Mouse (Mus musculus): Measurements from ENCODE around the gene Laptm4a.

The Laptm4a gene

GRCm38 (mm10) chr12:8921394-8922368 lies at the start of gene Laptm4a:
TSS of gene Laptm4a (plus strand) at chr12:8921664.
- CTCF ChIA-PET: no interaction called here

DNA sequence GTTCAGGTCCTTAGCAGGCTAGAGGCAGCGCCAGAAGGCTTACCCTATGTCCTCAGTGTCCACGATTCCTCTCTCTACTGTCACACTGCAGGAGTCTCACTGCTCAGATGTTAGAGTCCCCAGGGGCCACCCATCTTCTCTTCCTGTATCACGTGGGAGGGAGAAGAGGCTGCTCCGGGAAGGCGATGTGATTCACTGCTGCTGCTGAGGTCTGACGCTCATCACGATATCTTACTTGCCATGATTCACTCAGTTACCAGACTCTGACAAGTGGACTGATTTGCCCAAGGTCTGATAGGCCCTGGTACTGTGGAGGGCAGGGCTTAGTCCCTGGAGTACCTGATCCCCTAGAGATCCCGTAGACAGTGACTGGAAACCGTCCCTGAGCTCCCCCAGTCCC lies 45.9 kb upstream of the Laptm4a start:
- CTCF ChIA-PET: no interaction called here

DNA sequence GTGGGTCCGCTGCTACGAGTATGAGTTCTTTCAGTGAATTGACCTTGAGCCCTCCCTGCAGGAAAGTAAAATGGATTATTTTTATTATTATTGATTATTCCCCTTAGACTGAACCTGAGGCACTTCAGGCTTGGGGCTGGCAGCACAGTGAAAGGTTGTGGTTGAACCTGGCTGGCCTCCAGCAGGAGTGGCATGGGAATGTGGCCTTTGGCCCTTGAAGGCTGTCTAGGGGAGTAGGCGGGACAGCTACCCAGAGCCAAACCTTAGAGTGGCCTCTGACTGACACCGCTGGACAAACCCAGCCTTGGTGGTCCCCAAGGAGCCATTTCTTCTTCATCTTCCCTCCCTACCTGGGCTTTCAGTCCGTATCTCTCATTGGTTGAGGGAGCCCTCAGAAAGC lies 44.6 kb upstream of the Laptm4a start:
- CTCF ChIA-PET: no interaction called here

DNA sequence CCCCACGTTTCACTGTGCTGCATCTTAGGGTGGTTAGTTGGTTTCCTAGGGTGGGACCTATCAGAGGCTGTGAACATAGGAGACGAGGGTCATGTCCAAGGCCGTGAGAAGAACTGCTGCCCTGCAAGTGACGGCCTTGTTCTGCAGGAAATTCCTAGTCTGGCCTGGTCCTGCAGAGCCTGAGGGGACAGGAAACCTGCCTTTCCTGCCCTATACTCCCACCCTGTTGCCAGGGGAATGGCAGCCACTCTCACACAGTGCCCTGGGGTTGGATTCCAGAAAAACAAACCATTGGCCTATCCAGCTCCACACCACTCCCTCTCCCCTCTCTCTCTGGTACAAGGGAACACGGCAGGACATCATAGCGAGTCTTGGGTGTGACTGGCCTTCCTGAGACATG lies 44.1 kb upstream of the Laptm4a start:
- CTCF ChIA-PET: no interaction called here

DNA sequence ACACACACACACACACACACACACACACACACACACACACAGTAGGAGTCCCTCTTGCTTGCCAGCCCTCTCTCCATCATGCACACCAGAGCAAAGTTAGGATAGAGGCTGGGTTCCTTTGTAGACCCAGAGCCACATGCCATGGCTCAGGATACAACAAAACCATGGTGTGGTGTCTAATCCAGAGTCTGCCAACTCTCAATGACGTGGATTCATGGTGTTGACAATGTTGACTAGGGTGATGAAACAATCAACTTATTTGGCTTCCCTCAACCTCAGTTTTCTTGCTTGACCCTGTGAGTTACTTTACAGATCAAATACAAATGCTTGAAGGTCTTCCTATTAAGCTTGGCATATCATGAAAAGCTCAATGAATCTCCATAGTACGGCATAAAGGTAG lies 42.7 kb upstream of the Laptm4a start:
- CTCF ChIA-PET: interaction anchor here (0.9 kb wide), 1 partner anchor 35 kb away, joined by 11 read pairs; no protein-coding TSS in a partner anchor

DNA sequence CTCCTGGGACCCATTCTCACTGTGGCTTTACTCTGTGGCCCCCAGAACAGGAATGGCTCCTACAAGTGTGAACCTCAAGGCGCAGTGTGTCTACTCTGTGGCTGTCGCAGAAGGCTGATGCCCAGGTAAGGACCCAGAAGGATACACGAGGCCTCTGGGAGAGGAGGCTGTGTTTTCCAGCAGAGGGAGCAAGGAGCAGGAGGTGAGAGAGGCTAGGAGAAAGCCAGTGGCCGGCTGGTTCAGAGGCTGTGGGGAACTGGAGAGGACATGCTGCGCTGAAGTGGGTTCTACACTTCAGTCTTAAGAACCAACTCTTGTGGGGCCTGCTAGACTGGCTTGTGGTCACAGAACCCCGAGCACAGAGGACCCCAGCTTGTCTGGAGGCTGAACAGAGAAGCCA lies 42.1 kb upstream of the Laptm4a start:
- CTCF ChIA-PET: interaction anchor here (0.9 kb wide), 1 partner anchor 35 kb away, joined by 11 read pairs; no protein-coding TSS in a partner anchor

DNA sequence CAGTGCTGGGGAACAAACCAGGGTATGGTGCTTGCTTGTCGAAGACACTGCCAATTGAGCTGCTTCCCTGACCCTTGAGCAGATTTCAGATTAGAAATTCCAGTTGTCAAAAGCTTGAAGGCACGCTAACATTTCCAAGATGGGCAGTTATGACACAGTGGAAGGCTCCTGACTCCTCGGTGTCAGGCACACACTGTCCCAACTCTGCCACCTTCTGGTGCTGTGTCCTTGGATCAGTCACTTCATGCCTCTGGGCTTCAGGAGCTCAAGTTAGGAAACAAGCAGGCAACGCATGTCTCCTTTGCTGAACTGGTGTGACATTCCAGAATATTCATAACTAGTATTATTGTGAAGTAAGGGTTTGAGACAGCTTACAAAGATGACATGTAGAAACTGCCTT lies 39.7 kb upstream of the Laptm4a start:
- CTCF ChIA-PET: no interaction called here

- CTCF ChIA-PET: no interaction called here
These were observed 39.1 kb upstream of the Laptm4a start for GRCm38 (mm10) chr12:8882376-8882775.

- CTCF ChIA-PET: interaction anchor here (1.0 kb wide), 1 partner anchor 16 kb away, joined by 3 read pairs; no protein-coding TSS in a partner anchor
These were observed 36.9 kb upstream of the Laptm4a start for GRCm38 (mm10) chr12:8884426-8885145.

DNA sequence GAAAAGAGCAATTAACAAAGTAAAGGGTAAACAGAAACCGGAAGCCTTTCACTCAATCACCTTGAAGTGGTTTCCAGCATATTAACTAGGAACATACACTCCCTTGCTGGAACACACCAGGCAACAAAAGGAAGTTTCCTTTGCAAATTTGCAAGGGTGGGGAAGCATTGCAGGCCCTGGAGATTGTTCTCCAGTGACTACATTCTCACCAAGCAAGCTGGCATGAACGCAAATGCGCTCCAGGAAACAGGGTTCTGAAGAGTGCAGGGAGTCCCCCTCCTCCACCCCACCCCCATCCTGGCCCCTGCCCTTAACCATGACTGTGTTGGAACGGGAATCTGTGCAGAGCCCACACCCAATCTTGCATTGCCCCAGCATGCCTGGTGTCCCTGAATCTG lies 36.3 kb upstream of the Laptm4a start:
- CTCF ChIA-PET: no interaction called here

DNA sequence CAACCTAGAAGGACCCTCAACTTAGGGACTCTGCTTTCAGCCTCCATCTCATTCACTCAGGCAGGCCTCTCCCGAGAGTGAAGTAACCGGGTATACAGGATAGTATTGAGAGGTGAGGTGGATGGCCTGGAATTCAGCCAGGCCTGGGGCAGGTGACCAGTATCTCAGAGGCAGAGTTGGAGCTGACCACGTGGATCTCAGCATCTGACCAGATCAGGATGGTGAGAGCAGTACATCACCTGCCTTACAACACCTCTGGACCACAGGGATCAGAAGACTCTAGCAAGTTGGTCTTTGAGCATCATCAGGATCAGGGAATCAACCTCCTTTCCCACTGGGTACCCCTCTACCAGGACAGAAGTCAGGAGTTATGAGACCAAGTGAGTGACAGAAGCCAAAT lies 35.5 kb upstream of the Laptm4a start:
- CTCF ChIA-PET: no interaction called here

GRCm38 (mm10) chr12:8888445-8888844 lies 33.0 kb upstream of the Laptm4a start:
- CTCF ChIA-PET: no interaction called here

- CTCF ChIA-PET: interaction anchor here (0.5 to 1.7 kb wide), 2 partner anchors 103 to 113 kb away, joined by 5 read pairs; no protein-coding TSS in a partner anchor
These were observed 32.3 kb upstream of the Laptm4a start for GRCm38 (mm10) chr12:8889117-8889665.

DNA sequence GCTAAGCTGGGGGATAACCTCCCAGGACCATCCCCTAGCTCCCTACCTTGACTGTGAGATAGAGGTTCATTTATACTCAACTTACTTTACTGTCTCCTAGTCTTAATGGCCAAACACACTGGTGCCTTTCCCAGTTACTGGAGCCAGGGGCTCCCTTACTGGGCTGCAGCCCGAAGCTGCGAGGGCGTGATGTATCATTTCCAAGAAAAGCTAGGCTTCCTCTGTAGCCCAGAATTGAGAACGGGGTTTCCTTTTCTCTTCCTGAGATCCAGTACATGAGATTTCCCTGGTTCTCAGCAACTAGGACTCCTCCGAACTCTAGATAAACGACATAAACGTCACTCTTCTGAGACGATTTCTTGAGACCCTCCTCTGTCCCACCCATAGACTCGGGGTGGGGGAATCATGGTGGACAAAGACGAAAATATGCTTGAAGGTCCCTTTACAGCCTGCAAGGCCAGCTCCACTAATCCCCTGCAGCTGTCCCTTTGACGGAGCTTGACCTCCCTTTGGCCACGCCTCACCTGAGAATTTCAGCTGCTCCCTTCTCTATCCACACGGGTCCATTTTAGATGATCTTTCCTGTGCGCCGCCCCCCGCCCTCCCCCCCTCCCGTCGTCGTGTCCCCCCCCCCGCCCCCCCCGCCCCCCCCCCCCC lies 28.5 kb upstream of the Laptm4a start:
- CTCF ChIA-PET: no interaction called here

- CTCF ChIA-PET: no interaction called here
These were observed 24.3 kb upstream of the Laptm4a start for GRCm38 (mm10) chr12:8897140-8897539.

GRCm38 (mm10) chr12:8898879-8899785 lies 22.3 kb upstream of the Laptm4a start:
- CTCF ChIA-PET: no interaction called here

DNA sequence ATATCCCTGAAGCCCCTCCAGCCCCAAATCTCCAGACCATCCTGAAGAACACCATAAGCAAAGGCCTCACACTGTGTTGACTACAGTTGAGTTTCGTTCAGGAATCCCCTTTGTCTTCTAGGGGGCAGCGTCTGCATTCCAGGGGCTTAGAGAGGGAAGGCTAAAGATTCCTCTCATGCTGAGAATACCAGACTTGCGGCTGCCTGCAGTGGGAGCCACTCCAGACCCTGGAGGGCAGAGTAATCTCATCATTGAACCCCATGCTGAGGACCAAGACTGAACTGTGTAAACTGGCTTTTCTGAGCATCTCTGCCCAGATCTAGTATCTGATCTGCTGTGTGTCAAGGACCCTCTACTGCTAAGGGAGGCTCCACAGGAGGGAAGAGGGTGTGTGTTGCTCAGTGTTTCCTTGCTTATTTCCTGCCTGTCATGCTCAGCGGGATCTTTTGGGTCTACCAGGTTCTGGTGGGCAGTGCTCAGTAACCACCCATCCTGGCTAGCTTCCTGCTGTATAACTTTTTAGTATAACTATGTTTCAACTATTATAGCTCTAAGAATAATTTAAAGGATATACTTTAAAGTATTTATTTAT lies 21.3 kb upstream of the Laptm4a start:
- CTCF ChIA-PET: no interaction called here

DNA sequence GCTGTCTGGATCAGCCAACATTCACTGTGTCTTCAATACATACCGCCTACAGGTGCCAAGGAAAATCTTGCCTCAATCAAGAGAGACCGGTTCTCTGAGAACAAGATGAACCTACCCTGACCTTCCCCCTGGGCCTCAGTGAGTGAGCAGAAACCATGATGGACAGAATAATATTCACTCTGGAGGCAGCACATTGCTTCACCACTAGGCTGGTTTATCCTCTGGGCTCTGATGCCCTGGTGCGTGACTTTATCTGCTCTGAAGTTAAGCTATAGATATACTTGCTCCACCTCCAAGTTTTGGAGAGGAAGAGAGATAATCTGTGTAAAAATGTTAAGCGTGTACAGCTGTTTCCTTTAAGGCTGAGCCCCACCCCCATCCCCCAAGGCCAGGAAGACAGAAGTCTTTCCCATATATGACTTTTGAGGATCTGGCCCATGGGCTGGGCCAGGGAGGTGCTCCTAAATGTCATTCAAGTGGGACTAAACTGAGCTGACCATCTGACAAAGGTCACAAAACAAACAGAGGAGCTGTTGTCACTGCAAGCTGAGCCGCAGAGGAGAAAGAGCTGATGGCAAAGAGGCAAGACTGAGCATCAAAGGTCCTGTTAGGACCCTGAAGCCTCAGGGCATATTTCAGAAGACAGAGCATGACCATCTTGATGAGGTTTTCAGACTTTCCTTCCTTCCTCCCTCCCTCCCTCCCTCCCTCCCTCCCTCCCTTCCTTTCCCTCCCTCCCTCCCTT lies 20.4 kb upstream of the Laptm4a start:
- CTCF ChIA-PET: interaction anchor here (0.8 kb wide), 1 partner anchor 62 kb away, joined by 16 read pairs; no protein-coding TSS in a partner anchor

DNA sequence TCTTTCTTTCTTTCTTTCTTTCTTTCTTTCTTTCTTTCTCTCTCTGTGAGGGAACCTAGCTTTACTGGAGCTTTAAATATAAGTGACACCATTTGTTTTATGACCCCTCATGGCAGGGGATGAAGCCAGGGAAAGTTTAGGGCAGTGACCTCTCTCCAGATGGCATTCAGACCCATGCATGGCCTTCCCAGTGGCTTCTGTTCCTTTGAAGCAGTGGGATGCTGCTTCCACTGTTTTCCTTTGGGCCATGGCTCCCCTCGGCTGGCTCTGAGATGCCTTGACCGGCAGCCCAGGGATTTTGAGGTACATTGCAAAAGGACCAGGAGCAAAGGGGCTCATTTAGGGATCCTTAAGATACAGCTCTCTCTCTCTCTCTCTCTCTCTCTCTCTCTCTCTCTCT lies 19.5 kb upstream of the Laptm4a start:
- CTCF ChIA-PET: interaction anchor here (0.6 kb wide), 1 partner anchor 81 kb away, joined by 25 read pairs; no protein-coding TSS in a partner anchor

- CTCF ChIA-PET: interaction anchor here (0.6 kb wide), 1 partner anchor 82 kb away, joined by 25 read pairs; no protein-coding TSS in a partner anchor
These were observed 19.0 kb upstream of the Laptm4a start for GRCm38 (mm10) chr12:8902479-8902878.
